Mouse (Mus musculus) stomach, postnatal 0 days (tissue): ENCODE data around the gene Kif22.

Source experiments
- CTCF ChIP-seq: IDR thresholded peaks from 2 replicates; pipeline ENCODE4 v1.5.1; 2016; ENCODE audit warnings: antibody characterized with exemption, low read depth, mild to moderate bottlenecking, moderate library complexity
- EP300 ChIP-seq: optimal IDR thresholded peaks from 2 replicates; pipeline ENCODE3; 2016; ENCODE audit warnings: antibody characterized with exemption

- TF ChIP-seq CTCF (no peak), EP300 (peak; percentile 90)
These were observed 15.1 kb downstream of the Kif22 start, which contains the start of gene Maz for GRCm38 (mm10) chr7:127026984-127027726.
